ENCODE assay signal across 8 mouse cellular contexts in the genomic region with DNA sequence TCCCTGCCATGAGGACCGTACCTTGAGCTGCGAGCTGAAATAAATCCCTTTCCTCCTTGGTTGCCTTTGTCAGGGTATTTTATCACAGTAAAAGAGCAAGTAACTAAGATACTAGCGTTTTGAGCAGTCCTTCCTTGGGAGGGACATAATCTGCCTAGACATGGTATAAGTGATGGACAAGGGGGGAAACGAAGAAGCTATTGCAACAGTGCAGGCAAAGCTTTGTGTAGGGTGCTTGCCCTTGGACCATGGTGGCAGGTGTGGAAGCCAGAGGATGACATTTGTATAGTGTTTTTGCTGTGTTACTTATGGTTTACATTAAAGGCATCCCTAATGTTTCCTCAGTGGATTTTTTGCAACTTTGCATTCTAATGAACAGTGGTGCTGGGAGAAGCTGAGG. TPM values are rescaled to one million over a fixed set of nuclear protein-coding genes. Genes with fewer than 3 reads are reported as not detected.
DNase-seq lines count a peak whose midpoint lies in the region; ATAC-seq and TF ChIP-seq lines count a peak whose summit lies in the region.

No protein-coding gene starts in this region.

- TF ChIP-seq POLR2A in myocyte (IDR thresholded peaks at IDR 0.05; ENCODE audit: insufficient read length, low read depth), result no peak

- no peaks in the 10 kb centered on the region for H3K36me3 ChIP-seq in kidney, embryonic 16.5 days (ENCODE audit: insufficient read depth, low read length)
- no peaks in the 10 kb centered on the region for H3K36me3 ChIP-seq in embryonic facial prominence, embryonic 15.5 days
- no peaks in the 10 kb centered on the region for H3K36me3 ChIP-seq in intestine, embryonic 15.5 days
- H3K36me3 ChIP-seq in myocyte (ENCODE audit: control insufficient read depth, insufficient read depth), result no peaks in the 10 kb centered on the region

- no peaks in the 10 kb centered on the region for H3K79me2 ChIP-seq in myocyte (ENCODE audit: control insufficient read depth, insufficient read depth)

- H3K9ac ChIP-seq in kidney, embryonic 16.5 days (replicated peaks; ENCODE audit: low read length), result peak overlapping the region; percentile 71
- peak overlapping the region; percentile 51 for H3K9ac ChIP-seq in embryonic facial prominence, embryonic 15.5 days
- no peak overlapping the region; the same call in 1 of the 2 replicates for H3K9ac ChIP-seq in intestine, embryonic 15.5 days

- intact Hi-C loops in gastrocnemius, postnatal 36 days (cut with DNase I), result no loop called here

- peak overlapping the region; percentile 83 for H3K4me2 ChIP-seq in kidney, embryonic 16.5 days (replicated peaks; ENCODE audit: low read depth, low read length)
- H3K4me2 ChIP-seq in embryonic facial prominence, embryonic 15.5 days (replicated peaks), result peak overlapping the region; percentile 79
- H3K4me2 ChIP-seq in intestine, embryonic 15.5 days (replicated peaks), result peak overlapping the region; percentile 78
- H3K4me2 ChIP-seq in myocyte (ENCODE audit: low read depth), result peak overlapping the region; percentile 51

- no peak overlapping the region for H3ac ChIP-seq in myocyte (ENCODE audit: control insufficient read depth, insufficient read length)

- no peak overlapping the region for H3K27ac ChIP-seq in kidney, embryonic 16.5 days (ENCODE audit: low read length)
- H3K27ac ChIP-seq in embryonic facial prominence, embryonic 15.5 days (replicated peaks), result no peak overlapping the region
- no peak overlapping the region for H3K27ac ChIP-seq in intestine, embryonic 15.5 days

- 0 out of 2 replicates have a peak, but pooled peaks have one; percentile 28 for ATAC-seq in kidney, embryonic 16.5 days (ENCODE audit: low FRiP score, low TSS enrichment)
- ATAC-seq in embryonic facial prominence, embryonic 15.5 days (ENCODE audit: insufficient number of reproducible peaks, low FRiP score, low TSS enrichment, low read depth), result no peak
- peak; percentile 16 for ATAC-seq in intestine, embryonic 15.5 days

- H3K27me3 ChIP-seq in kidney, embryonic 16.5 days (ENCODE audit: insufficient read depth, low read length), result no peaks in the 10 kb centered on the region
- no peaks in the 10 kb centered on the region for H3K27me3 ChIP-seq in embryonic facial prominence, embryonic 15.5 days
- H3K27me3 ChIP-seq in intestine, embryonic 15.5 days (replicated peaks), result no peaks in the 10 kb centered on the region
- peaks cover 6% of the 10 kb centered on the region for H3K27me3 ChIP-seq in myocyte (ENCODE audit: control insufficient read depth, insufficient read depth, insufficient read length)

- peaks cover 8% of the 10 kb centered on the region for H3K4me1 ChIP-seq in kidney, embryonic 16.5 days (ENCODE audit: insufficient read depth, low read length)
- H3K4me1 ChIP-seq in embryonic facial prominence, embryonic 15.5 days, result peaks cover 15% of the 10 kb centered on the region; the same call in 1 of the 2 replicates
- no peaks in the 10 kb centered on the region; the same call in 1 of the 2 replicates for H3K4me1 ChIP-seq in intestine, embryonic 15.5 days (replicated peaks)

- H3K9me3 ChIP-seq in kidney, embryonic 16.5 days (ENCODE audit: low read length), result no peaks in the 10 kb centered on the region
- H3K9me3 ChIP-seq in embryonic facial prominence, embryonic 15.5 days (replicated peaks), result no peaks in the 10 kb centered on the region
- no peaks in the 10 kb centered on the region for H3K9me3 ChIP-seq in intestine, embryonic 15.5 days

- H3K4me3 ChIP-seq in kidney, embryonic 16.5 days (ENCODE audit: low read length), result peak overlapping the region; percentile 74
- H3K4me3 ChIP-seq in embryonic facial prominence, embryonic 15.5 days (replicated peaks), result peak overlapping the region; percentile 86
- peak overlapping the region; percentile 67 for H3K4me3 ChIP-seq in intestine, embryonic 15.5 days (replicated peaks)
- H3K4me3 ChIP-seq in myocyte, result no peak overlapping the region

- DNase-seq in kidney, postnatal 4 days, result no peak
- DNase-seq in retina, embryonic 14.5 days (ENCODE audit: low spot score), result no peak
- DNase-seq in gastrocnemius, postnatal 36 days, result no peak
- DNase-seq in testis, postnatal 14 days (ENCODE audit: low spot score), result no peak

- 77% methylated on average over 4 of the region's 4 CpGs for WGBS in kidney, embryonic 16.5 days
- WGBS in embryonic facial prominence, embryonic 15.5 days, result 76% methylated on average over 4 of the region's 4 CpGs
- WGBS in intestine, embryonic 15.5 days, result 86% methylated on average over 4 of the region's 4 CpGs

TF ChIP-seq in myocyte, 11 proteins besides CTCF, POLR2A, EP300 and RAD21:
- no peak for TF ChIP-seq TCF3 (IDR thresholded peaks at IDR 0.05; ENCODE audit: insufficient read length, low read depth)
- no peak for TF ChIP-seq MYOG (IDR thresholded peaks at IDR 0.05; ENCODE audit: control insufficient read depth in 1 of 3, insufficient read depth in 1 of 3, insufficient read length in 2 of 3, low read depth in 2 of 3)
- no peak for TF ChIP-seq POLR2AphosphoS2 (IDR thresholded peaks at IDR 0.05; ENCODE audit: insufficient read length, low read depth)
- no peak for TF ChIP-seq TCF12 (IDR thresholded peaks at IDR 0.05; ENCODE audit: insufficient read depth, poor library complexity, severe bottlenecking)
- TF ChIP-seq MYOD1 (IDR thresholded peaks at IDR 0.05; ENCODE audit: control insufficient read depth in 1 of 3, insufficient read length in 2 of 3, low read depth in 2 of 3), result no peak
TF ChIP-seq in myocyte: peak in this region for 0.

RNA-seq across cellular contexts. Expression of gene Zkscan16, which starts 0.5 kb away (rescaled TPM):
- 0.46 and 1.0 TPM in 2 replicates for polyA plus RNA-seq in kidney, embryonic 16.5 days (2015; fragmentation: Nextera tagmentation; extraction: Ambion mirVana)
- polyA plus RNA-seq in embryonic facial prominence, embryonic 15.5 days (2015; fragmentation: Nextera tagmentation; extraction: Ambion mirVana), result 0.74 and 0.80 TPM in 2 replicates
- polyA plus RNA-seq in intestine, embryonic 15.5 days (2015; fragmentation: Nextera tagmentation; extraction: Ambion mirVana), result 0.20 and 0.40 TPM in 2 replicates
- polyA plus RNA-seq in myocyte (2012; fragmentation: generic; extraction: Trizol), result not detected
- total RNA-seq in gastrocnemius, postnatal 36 days (2021), result not detected

RNA-seq across cellular contexts. Expression of gene Ecpas, which starts 30.4 kb away (rescaled TPM):
- 29.9 and 33.5 TPM in 2 replicates for polyA plus RNA-seq in kidney, embryonic 16.5 days (2015; fragmentation: Nextera tagmentation; extraction: Ambion mirVana)
- 26.8 and 34.8 TPM in 2 replicates for polyA plus RNA-seq in embryonic facial prominence, embryonic 15.5 days (2015; fragmentation: Nextera tagmentation; extraction: Ambion mirVana)
- 25.9 and 29.3 TPM in 2 replicates for polyA plus RNA-seq in intestine, embryonic 15.5 days (2015; fragmentation: Nextera tagmentation; extraction: Ambion mirVana)
- 22.4 TPM for polyA plus RNA-seq in myocyte (2012; fragmentation: generic; extraction: Trizol)
- 100 to 1,000 TPM; 302 to 321 TPM for total RNA-seq in gastrocnemius, postnatal 36 days (2021)

RNA-seq across cellular contexts. Expression of gene Ptgr1, which starts 44.0 kb away (rescaled TPM):
- polyA plus RNA-seq in kidney, embryonic 16.5 days (2015; fragmentation: Nextera tagmentation; extraction: Ambion mirVana), result 25.1 and 29.6 TPM in 2 replicates
- 28.1 and 29.3 TPM in 2 replicates for polyA plus RNA-seq in embryonic facial prominence, embryonic 15.5 days (2015; fragmentation: Nextera tagmentation; extraction: Ambion mirVana)
- 39.2 and 39.3 TPM in 2 replicates for polyA plus RNA-seq in intestine, embryonic 15.5 days (2015; fragmentation: Nextera tagmentation; extraction: Ambion mirVana)
- polyA plus RNA-seq in myocyte (2012; fragmentation: generic; extraction: Trizol), result 20.6 TPM
- total RNA-seq in gastrocnemius, postnatal 36 days (2021), result 1 to 10 TPM; 1.6 to 1.9 TPM

RNA-seq across cellular contexts. Expression of gene Dnajc25, which starts 51.9 kb away (rescaled TPM):
- polyA plus RNA-seq in kidney, embryonic 16.5 days (2015; fragmentation: Nextera tagmentation; extraction: Ambion mirVana), result 8.3 and 12.1 TPM in 2 replicates
- polyA plus RNA-seq in embryonic facial prominence, embryonic 15.5 days (2015; fragmentation: Nextera tagmentation; extraction: Ambion mirVana), result 14.2 and 16.2 TPM in 2 replicates
- 12.5 and 13.1 TPM in 2 replicates for polyA plus RNA-seq in intestine, embryonic 15.5 days (2015; fragmentation: Nextera tagmentation; extraction: Ambion mirVana)
- 5.4 TPM for polyA plus RNA-seq in myocyte (2012; fragmentation: generic; extraction: Trizol)
- 10 to 100 TPM in 1 of 2 experiments, 1 to 10 TPM in 1; 9.8 to 10.7 TPM for total RNA-seq in gastrocnemius, postnatal 36 days (2021)
